Mouse (Mus musculus): Measurements from ENCODE around the gene Gm13285.

DNA sequence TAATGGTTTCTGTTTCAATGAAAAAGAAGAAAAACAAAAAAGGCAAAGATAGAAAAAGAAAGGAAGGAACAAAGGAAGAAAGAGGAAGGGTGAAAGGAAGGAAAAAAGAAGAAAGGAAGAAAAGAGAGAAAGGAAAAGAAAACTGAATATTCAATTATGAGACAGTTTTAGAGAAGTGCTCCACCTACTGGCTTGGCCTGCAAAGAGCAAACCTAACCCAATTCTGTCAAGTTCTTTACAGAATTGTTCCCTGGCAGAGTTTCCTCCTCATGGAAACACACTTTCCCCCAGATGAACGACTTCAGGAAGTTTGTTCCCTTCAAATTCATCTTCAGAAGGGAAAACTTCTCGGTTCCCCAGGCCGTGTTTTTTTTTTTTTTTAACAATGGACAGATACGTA lies 23.5 kb downstream of the Gm13285 start:
- TF ChIP-seq CTCF (IDR thresholded peaks at IDR 0.05; ENCODE audit: low read depth) (peak; percentile 53), EP300 (IDR thresholded peaks at IDR 0.05; ENCODE audit: low read depth) (no peak)
